Mouse (Mus musculus) liver, adult 2 months (tissue): ENCODE measurements at regions not wholly inside any gene's neighbourhood (a gene's known extent, or its start where the extent isn't known, plus 50 kb on each side); places are given as distances from the start of the nearest gene placed in this dataset.

Experiments
- CTCF ChIP-seq: fragments of 200-500 bp; IDR thresholded peaks from 2 replicates; pipeline ENCODE4 v1.5.1; 2011; ENCODE audit warnings: low read depth, low read length, control low read depth
- POLR2A ChIP-seq: fragments of 200-500 bp; IDR thresholded peaks from 2 replicates; pipeline ENCODE4 v1.6.1; 2011; ENCODE audit warnings: low read length, control low read depth; ENCODE audit not compliant: insufficient read depth; ENCODE audit errors: extremely low read depth

- TF ChIP-seq CTCF: no peak
- no peak for TF ChIP-seq POLR2A
Measured at GRCm38 (mm10) chr10:15172558-15172957, 454.5 kb upstream of the Gje1 start.
